Mouse (Mus musculus): ENCODE data around the gene Olfr1434. TPM values are rescaled to one million over a fixed set of nuclear protein-coding genes. Genes with fewer than 3 reads are reported as not detected.

Olfr1434 gene
- not detected in 2 replicates for polyA plus RNA-seq (2012; rRNA removed)

GRCm38 (mm10) chr19:12279554-12279953 is at the start of gene Olfr1434:
Gene Olfr1434 (plus strand): TSS chr19:12279854.

GRCm38 (mm10) chr19:12232496-12232895 is 47.2 kb upstream of the Olfr1434 start, which contains the start of gene Olfr1432:
Gene Olfr1432 (minus strand): TSS chr19:12232596.

GRCm38 (mm10) chr19:12241559-12241958 is 38.1 kb upstream of the Olfr1434 start, which contains the start of gene Olfr262:
Gene Olfr262 (minus strand): TSS chr19:12241659.

GRCm38 (mm10) chr19:12260732-12261131 is 18.9 kb upstream of the Olfr1434 start, which contains the start of gene Olfr235:
Gene Olfr235 (plus strand): TSS chr19:12261032.

DNA sequence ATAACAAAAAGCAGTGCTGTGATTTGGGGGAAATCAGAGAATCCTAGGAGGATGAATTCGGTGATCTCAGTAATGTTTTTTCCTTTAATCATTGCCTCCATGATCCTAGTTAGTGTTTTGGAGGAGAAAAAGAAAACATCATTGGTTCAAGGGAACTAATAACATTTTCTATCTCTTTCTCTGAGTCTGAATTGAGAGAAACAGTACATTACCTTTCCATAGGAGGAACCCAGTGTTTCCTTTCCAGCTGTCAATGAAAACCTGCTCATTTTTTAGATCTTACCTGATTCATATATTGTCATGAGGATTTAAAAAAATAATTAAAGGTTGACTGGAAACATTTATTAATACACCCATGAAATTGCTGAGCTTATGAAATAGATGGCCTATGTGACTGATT is 19.4 kb downstream of the Olfr1434 start, which contains the start of gene Olfr1436:
TSS of gene Olfr1436 (minus strand) at position 101 of the 400 bp plus-strand sequence.

DNA sequence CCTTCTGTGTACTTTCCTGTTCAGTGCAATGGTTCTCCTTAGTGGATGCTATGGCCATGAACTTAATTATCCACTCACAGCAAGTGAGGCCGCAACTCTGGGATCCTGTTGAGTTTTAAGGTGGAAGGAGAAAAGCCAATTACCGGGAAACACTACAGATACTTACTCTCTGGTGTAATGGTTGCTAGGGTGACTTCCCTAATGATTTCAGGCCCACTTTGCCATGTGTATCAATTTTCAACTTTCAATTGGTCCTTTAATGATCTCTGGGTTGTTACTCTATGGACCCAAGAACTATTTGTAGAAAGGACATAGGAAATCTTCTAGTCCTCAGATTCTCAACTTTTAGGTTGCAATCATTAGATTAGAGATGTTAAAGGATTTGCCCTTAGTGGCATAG is 45.3 kb downstream of the Olfr1434 start, which contains the start of gene Olfr1437:
TSS of gene Olfr1437 (minus strand) at position 101 of the 400 bp plus-strand sequence.

Other genes starting within 250 kb of the Olfr1434 start
- not detected in 2 replicates for gene Olfr1423, start 238.5 kb upstream of the Olfr1434 start, polyA plus RNA-seq (2012; rRNA removed)
- gene Olfr1424, start 217.2 kb upstream of the Olfr1434 start, polyA plus RNA-seq (2012; rRNA removed): not detected in 2 replicates
- not detected in 2 replicates for gene Olfr1425, start 202.1 kb upstream of the Olfr1434 start, polyA plus RNA-seq (2012; rRNA removed)
- not detected in 2 replicates for gene Olfr1426, start 187.8 kb upstream of the Olfr1434 start, polyA plus RNA-seq (2012; rRNA removed)
- gene Olfr1427, start 176.5 kb upstream of the Olfr1434 start, polyA plus RNA-seq (2012; rRNA removed): not detected in 2 replicates
- not detected in 2 replicates for gene Olfr1428, start 164.0 kb upstream of the Olfr1434 start, polyA plus RNA-seq (2012; rRNA removed)
- not detected in 2 replicates for gene Olfr76, start 156.7 kb upstream of the Olfr1434 start, polyA plus RNA-seq (2012; rRNA removed)
- gene Olfr1555-ps1, start 109.7 kb upstream of the Olfr1434 start, polyA plus RNA-seq (2012; rRNA removed): not detected in 2 replicates
- gene Olfr1431, start 79.2 kb upstream of the Olfr1434 start, polyA plus RNA-seq (2012; rRNA removed): not detected in 2 replicates
- gene Olfr1432, start 47.3 kb upstream of the Olfr1434 start, polyA plus RNA-seq (2012; rRNA removed): not detected in 2 replicates
- not detected in 2 replicates for gene Olfr262, start 38.2 kb upstream of the Olfr1434 start, polyA plus RNA-seq (2012; rRNA removed)
- not detected in 2 replicates for gene Olfr235, start 18.8 kb upstream of the Olfr1434 start, polyA plus RNA-seq (2012; rRNA removed)
- gene Olfr1436, start 19.3 kb downstream of the Olfr1434 start, polyA plus RNA-seq (2012; rRNA removed): not detected in 2 replicates
- not detected in 2 replicates for gene Olfr1437, start 45.2 kb downstream of the Olfr1434 start, polyA plus RNA-seq (2012; rRNA removed)
- not detected in 2 replicates for gene Olfr1438-ps1, start 56.1 kb downstream of the Olfr1434 start, polyA plus RNA-seq (2012; rRNA removed)
- not detected in 2 replicates for gene Olfr1440, start 107.4 kb downstream of the Olfr1434 start, polyA plus RNA-seq (2012; rRNA removed)
- not detected in 2 replicates for gene Olfr1441, start 137.6 kb downstream of the Olfr1434 start, polyA plus RNA-seq (2012; rRNA removed)
- gene Pfpl, start 148.1 kb downstream of the Olfr1434 start, polyA plus RNA-seq (2012; rRNA removed): not detected in 2 replicates
- 5.2 and 8.0 TPM in 2 replicates for gene Mpeg1, start 180.9 kb downstream of the Olfr1434 start, polyA plus RNA-seq (2012; rRNA removed)
- gene Dtx4, start 221.6 kb downstream of the Olfr1434 start, polyA plus RNA-seq (2012; rRNA removed): 1.4 and 1.5 TPM in 2 replicates